In the genomic region with DNA sequence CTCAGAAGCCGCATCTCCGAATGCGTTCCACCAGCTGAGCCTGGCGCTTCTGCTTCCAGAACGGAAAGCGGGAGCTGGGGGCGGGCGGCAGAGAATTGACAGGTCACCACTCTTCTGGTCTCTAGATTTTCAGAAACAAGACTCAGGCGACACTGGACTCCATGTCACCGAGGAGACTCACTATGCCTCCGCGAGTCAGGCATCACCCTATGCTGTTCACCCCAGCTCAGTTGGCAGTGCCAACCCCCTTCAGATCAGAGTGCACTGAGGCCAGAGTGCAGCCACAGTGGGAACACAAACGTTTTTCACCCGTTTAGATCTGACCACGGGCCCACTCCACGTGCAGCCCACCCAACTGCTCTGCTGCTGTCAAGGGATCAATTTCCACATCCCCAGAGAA, we compare ENCODE assay signal across 8 mouse cellular contexts. TPM values are rescaled to one million over a fixed set of nuclear protein-coding genes. Genes with fewer than 3 reads are reported as not detected.
DNase-seq lines count a peak whose midpoint lies in the region; ATAC-seq lines count a peak whose summit lies in the region.

No protein-coding gene starts in this region.

- 1% methylated on average over 16 of the region's 16 CpGs for WGBS in neural tube, embryonic 11.5 days
- 2% methylated on average over 16 of the region's 16 CpGs for WGBS in intestine, embryonic 14.5 days
- under 1% methylated on average over 16 of the region's 16 CpGs for WGBS in midbrain, embryonic 16.5 days

- H3K4me2 ChIP-seq in neural tube, embryonic 11.5 days (ENCODE audit: low read depth): peak overlapping the region; percentile 91
- H3K4me2 ChIP-seq in intestine, embryonic 14.5 days (ENCODE audit: low read length): peak overlapping the region; percentile 98
- peak overlapping the region; percentile 61 for H3K4me2 ChIP-seq in midbrain, embryonic 16.5 days (ENCODE audit: low read length)

- ATAC-seq in cerebellum, adult (ENCODE audit: insufficient number of reproducible peaks, low FRiP score, low TSS enrichment): peak; percentile 41
- peak; percentile 60 for ATAC-seq in neural tube, embryonic 11.5 days (ENCODE audit: insufficient read depth, low FRiP score, low TSS enrichment)
- peak; percentile 73 for ATAC-seq in intestine, embryonic 14.5 days (replicated peaks; ENCODE audit: low FRiP score, low TSS enrichment, low read depth)
- peak; percentile 81 for ATAC-seq in midbrain, embryonic 16.5 days

- no peak for DNase-seq in cerebellum, adult 9-10 months
- no peak for DNase-seq in neural tube, embryonic 11.5 days (ENCODE audit: low spot score)
- DNase-seq in neural tube, embryonic 10.5 days (ENCODE audit: extremely low spot score, low spot score): no peak
- no peak for DNase-seq in intestine, embryonic 14.5 days (ENCODE audit: low spot score)
- DNase-seq in c-Kit-positive CD71-positive TER-119-positive erythroid progenitor cells, embryonic 14.5 days (ENCODE audit: low spot score): no peak
- DNase-seq in spleen, adult 18-20 months: no peak

- H3K36me3 ChIP-seq in neural tube, embryonic 11.5 days (ENCODE audit: control insufficient read depth, insufficient read depth, low read length): no peaks in the 10 kb centered on the region
- no peaks in the 10 kb centered on the region for H3K36me3 ChIP-seq in intestine, embryonic 14.5 days (ENCODE audit: control insufficient read depth, insufficient read depth, low read length)
- H3K36me3 ChIP-seq in midbrain, embryonic 16.5 days (ENCODE audit: control insufficient read depth, insufficient read depth, low read length): no peaks in the 10 kb centered on the region

- no peaks in the 10 kb centered on the region for H3K27me3 ChIP-seq in neural tube, embryonic 11.5 days (ENCODE audit: control insufficient read depth, insufficient read depth, low read length)
- no peaks in the 10 kb centered on the region for H3K27me3 ChIP-seq in intestine, embryonic 14.5 days (replicated peaks; ENCODE audit: control insufficient read depth, insufficient read depth, low read length)
- no peaks in the 10 kb centered on the region for H3K27me3 ChIP-seq in midbrain, embryonic 16.5 days (ENCODE audit: control insufficient read depth, insufficient read depth, low read depth, low read length)

- peaks cover 2% of the 10 kb centered on the region; the same call in 1 of the 2 replicates for H3K4me1 ChIP-seq in neural tube, embryonic 11.5 days (ENCODE audit: control insufficient read depth, insufficient read depth, low read length)
- 0 out of 2 replicates have a peak, but pooled peaks cover 5% of the 10 kb centered on the region for H3K4me1 ChIP-seq in intestine, embryonic 14.5 days (replicated peaks; ENCODE audit: control insufficient read depth, insufficient read depth, low read length)
- H3K4me1 ChIP-seq in midbrain, embryonic 16.5 days (ENCODE audit: control insufficient read depth, insufficient read depth, low read length): peaks cover 5% of the 10 kb centered on the region; the same call in 1 of the 2 replicates

- peak overlapping the region; percentile 45 for H3K4me3 ChIP-seq in neural tube, embryonic 11.5 days (ENCODE audit: low read depth, low read length)
- H3K4me3 ChIP-seq in intestine, embryonic 14.5 days (ENCODE audit: low read depth, low read length): peak overlapping the region; percentile 48
- peak overlapping the region; percentile 70 for H3K4me3 ChIP-seq in midbrain, embryonic 16.5 days (ENCODE audit: low read depth, low read length)

- peak overlapping the region; percentile 61 for H3K9ac ChIP-seq in neural tube, embryonic 11.5 days (ENCODE audit: low read length)
- H3K9ac ChIP-seq in intestine, embryonic 14.5 days (ENCODE audit: low read length): peak overlapping the region; percentile 41
- H3K9ac ChIP-seq in midbrain, embryonic 16.5 days (ENCODE audit: low read depth, low read length): peak overlapping the region; percentile 92

- H3K27ac ChIP-seq in neural tube, embryonic 11.5 days (ENCODE audit: low read depth, low read length): 0 out of 2 replicates have a peak overlapping the region, but pooled peaks have one; percentile 29
- H3K27ac ChIP-seq in intestine, embryonic 14.5 days (ENCODE audit: low read depth): no peak overlapping the region
- peak overlapping the region; percentile 89 for H3K27ac ChIP-seq in midbrain, embryonic 16.5 days (ENCODE audit: low read length)

- H3K9me3 ChIP-seq in neural tube, embryonic 11.5 days (ENCODE audit: control insufficient read depth, low read length): no peaks in the 10 kb centered on the region
- no peaks in the 10 kb centered on the region for H3K9me3 ChIP-seq in intestine, embryonic 14.5 days (ENCODE audit: control insufficient read depth, low read length)
- H3K9me3 ChIP-seq in midbrain, embryonic 16.5 days (replicated peaks; ENCODE audit: control insufficient read depth, low read length, poor library complexity, severe bottlenecking): no peaks in the 10 kb centered on the region

RNA-seq across cellular contexts. Expression of gene Zfp354b, which starts 0.4 kb away (rescaled TPM):
- polyA plus RNA-seq in neural tube, embryonic 11.5 days (2014; fragmentation: Nextera tagmentation; extraction: Ambion mirVana): 1.4 and 1.6 TPM in 2 replicates
- polyA plus RNA-seq in intestine, embryonic 14.5 days (2014; fragmentation: Nextera tagmentation; extraction: Ambion mirVana): 0.89 and 1.5 TPM in 2 replicates
- polyA plus RNA-seq in midbrain, embryonic 16.5 days (2015; fragmentation: Nextera tagmentation; extraction: Ambion mirVana): 4.9 and 6.1 TPM in 2 replicates

RNA-seq across cellular contexts. Expression of gene 4933414I15Rik, which starts 12.5 kb away (rescaled TPM):
- polyA plus RNA-seq in neural tube, embryonic 11.5 days (2014; fragmentation: Nextera tagmentation; extraction: Ambion mirVana): not detected in 2 replicates
- not detected in 2 replicates for polyA plus RNA-seq in intestine, embryonic 14.5 days (2014; fragmentation: Nextera tagmentation; extraction: Ambion mirVana)
- polyA plus RNA-seq in midbrain, embryonic 16.5 days (2015; fragmentation: Nextera tagmentation; extraction: Ambion mirVana): not detected in 2 replicates

RNA-seq across cellular contexts. Expression of gene Zfp2, which starts 15.1 kb away (rescaled TPM):
- polyA plus RNA-seq in neural tube, embryonic 11.5 days (2014; fragmentation: Nextera tagmentation; extraction: Ambion mirVana): 27.8 and 34.7 TPM in 2 replicates
- 11.4 TPM in 2 replicates for polyA plus RNA-seq in intestine, embryonic 14.5 days (2014; fragmentation: Nextera tagmentation; extraction: Ambion mirVana)
- polyA plus RNA-seq in midbrain, embryonic 16.5 days (2015; fragmentation: Nextera tagmentation; extraction: Ambion mirVana): 52.5 and 56.4 TPM in 2 replicates

RNA-seq across cellular contexts. Expression of gene Prop1, which starts 22.5 kb away (rescaled TPM):
- polyA plus RNA-seq in neural tube, embryonic 11.5 days (2014; fragmentation: Nextera tagmentation; extraction: Ambion mirVana): not detected in 2 replicates
- polyA plus RNA-seq in intestine, embryonic 14.5 days (2014; fragmentation: Nextera tagmentation; extraction: Ambion mirVana): not detected in 2 replicates
- polyA plus RNA-seq in midbrain, embryonic 16.5 days (2015; fragmentation: Nextera tagmentation; extraction: Ambion mirVana): not detected in 2 replicates

RNA-seq across cellular contexts. Expression of gene Olfr1378, which starts 35.3 kb away (rescaled TPM):
- polyA plus RNA-seq in neural tube, embryonic 11.5 days (2014; fragmentation: Nextera tagmentation; extraction: Ambion mirVana): not detected in 2 replicates
- not detected in 2 replicates for polyA plus RNA-seq in intestine, embryonic 14.5 days (2014; fragmentation: Nextera tagmentation; extraction: Ambion mirVana)
- polyA plus RNA-seq in midbrain, embryonic 16.5 days (2015; fragmentation: Nextera tagmentation; extraction: Ambion mirVana): not detected in 2 replicates

Comparison
In these comparisons a context has a peak if more than half of its experiments do, and no peak if none do; other contexts are left out.
1. H3K9ac ChIP-seq: peak in every context shown above with its lines; median percentile 92 in midbrain, embryonic 16.5 days; 61 in neural tube, embryonic 11.5 days; 41 in intestine, embryonic 14.5 days.